Mouse (Mus musculus) heart, embryonic 16.5 days (tissue): ENCODE results near the gene Bcas1. TPM values are rescaled to one million over a fixed set of nuclear protein-coding genes. Genes with fewer than 3 reads are reported as not detected.
A peak's percentile ranks its signal among the peaks of the same experiment; 100 is the strongest.
"Not testable (repeated sequence)": the region's sequence is repeated elsewhere in the genome, so short reads cannot be mapped to it uniquely, and the experiment has no call there.

ENCODE experiments used
- ATAC-seq: fragments of 200-750 bp; cut with Nextera tagmentation; replicated peaks from 2 replicates; pipeline ENCODE4 v1.8.0; 2017; ENCODE audit warnings: moderate number of reproducible peaks; ENCODE audit not compliant: insufficient read depth, low FRiP score; ENCODE audit errors: extremely low read depth
- H3K27ac ChIP-seq: fragments of 300-500 bp; sonication (generic); 2 replicates; pipeline ENCODE4 v1.5.1; 2014; ENCODE audit warnings: mild to moderate bottlenecking, low read length, control low read depth, moderate library complexity
- H3K27me3 ChIP-seq: fragments of 300-500 bp; sonication (generic); 2 replicates; pipeline ENCODE4 v1.6.1; 2014; ENCODE audit warnings: low read length, mixed read lengths; ENCODE audit not compliant: control insufficient read depth, insufficient read depth
- H3K36me3 ChIP-seq: fragments of 300-500 bp; sonication (generic); 2 replicates; pipeline ENCODE4 v1.6.1; 2014; ENCODE audit not compliant: control insufficient read depth, insufficient read depth
- H3K4me1 ChIP-seq: fragments of 300-500 bp; sonication (generic); 2 replicates; pipeline ENCODE4 v1.6.1; 2014; ENCODE audit warnings: low read length, mixed read lengths; ENCODE audit not compliant: control insufficient read depth, insufficient read depth
- H3K4me2 ChIP-seq: fragments of 300-500 bp; sonication (generic); 2 replicates; pipeline ENCODE4 v1.6.1; 2014; ENCODE audit warnings: low read depth, mild to moderate bottlenecking, control low read depth, low read length
- H3K4me3 ChIP-seq: fragments of 300-500 bp; sonication (generic); 2 replicates; pipeline ENCODE4 v1.5.1; 2014; ENCODE audit warnings: mild to moderate bottlenecking, control low read depth, low read length
- H3K9ac ChIP-seq: fragments of 300-500 bp; sonication (generic); 2 replicates; pipeline ENCODE4 v1.6.1; 2014; ENCODE audit warnings: low read length, control low read depth
- H3K9me3 ChIP-seq: fragments of 300-500 bp; sonication (generic); replicated peaks from 2 replicates; pipeline ENCODE4 v1.6.1; 2016; ENCODE audit warnings: low read length; ENCODE audit not compliant: control insufficient read depth
- WGBS: fragments of 180-500 bp; shearing (Covaris S2); extraction: QIAGEN DNeasy Blood & Tissue Kit; methylation state at CpG from one replicate; pipeline ENCODE4 v1.1.7; 2014; 5-methylcytosine and 5-hydroxymethylcytosine counted together
- polyA plus RNA-seq: library from polyadenylated mRNA; unstranded; fragments of >200 nt; fragmentation: Nextera tagmentation; extraction: Ambion mirVana; gene quantifications from 2 replicates; pipeline ENCODE4 v1.2.1, GENCODE M21; 2015

Gene Bcas1
- polyA plus RNA-seq, 1 experiment from 2014 or later, result 0.58 TPM

DNA sequence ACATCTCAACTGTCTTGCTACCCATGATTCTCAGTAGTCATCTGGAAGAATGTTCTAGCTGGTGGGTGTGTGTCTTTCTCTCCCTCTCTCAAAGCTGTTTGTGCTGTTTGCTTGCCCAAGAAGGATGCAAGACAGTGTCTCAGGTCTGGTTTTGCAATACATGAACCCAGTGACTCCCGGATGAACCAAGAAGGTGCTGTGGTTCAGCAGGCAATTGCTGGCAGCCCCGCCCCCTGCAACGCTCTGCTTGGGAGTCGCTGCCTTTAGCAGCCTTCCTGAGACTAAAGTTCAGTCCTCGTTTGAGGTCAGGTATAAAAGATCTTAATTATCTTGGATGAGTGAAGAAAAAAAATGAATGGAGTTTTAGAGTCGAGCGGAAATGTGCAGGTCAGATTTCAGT is 34.0 kb upstream of the Bcas1 start:
- H3K27me3 ChIP-seq, result peaks cover 41% of the 10 kb centered on the region
- H3K4me3 ChIP-seq, result no peak overlapping the region
- no peaks in the 10 kb centered on the region for H3K9me3 ChIP-seq
- no peak overlapping the region for H3K9ac ChIP-seq
- H3K27ac ChIP-seq, result no peak overlapping the region
- 72% methylated on average over 7 of the region's 7 CpGs for WGBS
- ATAC-seq, result no peak
- no peak overlapping the region for H3K4me2 ChIP-seq
- H3K36me3 ChIP-seq, result no peaks in the 10 kb centered on the region
- H3K4me1 ChIP-seq, result no peaks in the 10 kb centered on the region

DNA sequence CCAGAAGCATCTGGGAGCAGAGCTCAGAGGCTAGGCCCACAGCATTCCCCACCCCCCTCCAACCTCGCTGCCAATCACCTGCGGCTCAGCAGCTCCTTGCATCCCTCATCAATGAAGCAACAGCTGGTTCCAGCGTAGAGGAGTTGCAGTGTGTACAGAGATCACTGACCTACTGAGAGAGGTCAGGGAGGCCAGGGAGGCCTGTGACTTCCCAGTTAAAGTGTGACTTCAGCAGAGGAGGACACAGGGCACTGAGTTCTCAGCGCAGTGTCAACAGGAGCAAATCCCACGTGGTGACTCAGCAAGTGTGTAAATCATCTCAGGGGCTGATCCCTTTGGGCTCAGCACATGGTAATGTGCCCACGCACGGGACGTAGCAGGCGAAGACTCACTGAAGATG is 32.2 kb upstream of the Bcas1 start:
- no peak for ATAC-seq
- 46% methylated on average over 9 of the region's 9 CpGs for WGBS
- Histone ChIP-seq H3K4me3 (no peak overlapping the region), H3K4me2 (no peak overlapping the region), H3K36me3 (no peaks in the 10 kb centered on the region), H3K9me3 (no peaks in the 10 kb centered on the region), H3K4me1 (no peaks in the 10 kb centered on the region), H3K27ac (no peak overlapping the region), H3K27me3 (peaks cover 44% of the 10 kb centered on the region), H3K9ac (no peak overlapping the region)

DNA sequence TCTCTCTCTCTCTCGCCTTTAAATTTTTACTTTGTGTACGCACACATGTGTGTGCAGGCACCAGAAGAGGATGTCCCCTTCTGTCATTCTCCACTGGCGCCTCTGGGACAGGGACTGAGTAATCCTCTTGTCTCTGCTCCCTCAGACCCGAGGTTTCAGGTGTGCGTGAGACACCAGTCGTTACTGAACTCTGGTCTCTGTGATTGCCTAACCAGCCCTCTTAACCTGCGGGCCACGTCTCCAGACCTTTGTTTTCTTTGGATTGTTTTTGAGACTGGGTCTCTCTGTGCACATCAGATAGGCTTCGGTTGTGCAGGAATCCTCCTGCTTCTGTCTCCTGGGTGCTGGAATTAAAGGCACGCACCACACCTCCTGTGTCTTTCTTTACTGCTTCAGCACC is 31.5 kb upstream of the Bcas1 start:
- Histone ChIP-seq H3K4me2 (no peak overlapping the region), H3K9me3 (no peaks in the 10 kb centered on the region), H3K27ac (no peak overlapping the region), H3K36me3 (no peaks in the 10 kb centered on the region), H3K4me3 (no peak overlapping the region), H3K4me1 (no peaks in the 10 kb centered on the region), H3K9ac (no peak overlapping the region), H3K27me3 (peaks cover 48% of the 10 kb centered on the region)
- 71% methylated on average over 10 of the region's 10 CpGs for WGBS
- no peak for ATAC-seq

DNA sequence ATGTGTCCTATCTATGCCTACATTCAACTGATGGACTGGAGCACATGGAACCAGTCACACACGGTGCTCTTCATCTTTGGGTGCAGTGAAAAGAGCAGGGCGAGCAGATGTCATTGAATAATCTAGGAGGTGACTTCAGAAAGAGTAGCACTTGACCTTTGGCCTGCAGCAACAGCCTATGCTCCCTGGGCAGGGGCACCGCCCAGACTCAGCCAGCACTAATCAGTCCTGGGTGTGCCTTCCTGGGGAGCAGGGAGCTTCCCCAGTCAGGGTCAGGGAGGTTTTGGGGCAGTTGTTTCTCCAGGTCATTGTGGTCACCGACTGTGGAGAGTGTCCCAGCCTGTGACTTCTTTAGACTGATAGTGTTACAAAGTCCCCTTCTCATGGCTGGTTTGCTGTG is 26.2 kb upstream of the Bcas1 start:
- H3K9ac ChIP-seq, H3K4me3 ChIP-seq, H3K36me3 ChIP-seq, H3K27ac ChIP-seq, H3K4me1 ChIP-seq, H3K4me2 ChIP-seq, ATAC-seq, H3K9me3 ChIP-seq: not testable (repeated sequence)
- WGBS, result 46% methylated on average over 3 of the region's 4 CpGs
- peaks cover 36% of the 10 kb centered on the region for H3K27me3 ChIP-seq

DNA sequence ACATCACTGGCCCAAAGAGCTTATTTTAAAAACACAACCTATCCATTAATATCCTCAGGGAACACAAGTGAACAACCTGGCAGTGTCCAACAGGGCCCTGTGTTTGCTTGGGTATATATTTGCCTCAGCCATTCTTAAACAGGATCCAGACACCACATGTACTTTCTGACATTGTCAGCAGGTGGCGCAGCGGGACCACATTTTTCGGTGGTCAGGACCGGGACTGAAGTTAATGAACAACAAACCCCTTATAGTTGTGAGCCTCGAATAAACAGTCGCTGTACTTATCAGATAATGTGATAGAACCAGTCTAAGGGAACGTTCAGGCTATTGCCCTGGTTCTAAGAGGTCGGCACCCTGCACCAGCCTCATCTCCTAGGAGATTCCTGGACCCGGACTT is 23.3 kb upstream of the Bcas1 start:
- Histone ChIP-seq H3K9ac (no peak overlapping the region; the same call in 1 of the 2 replicates), H3K4me2 (peak overlapping the region; percentile 40), H3K4me3 (no peak overlapping the region), H3K36me3 (no peaks in the 10 kb centered on the region), H3K27ac (no peak overlapping the region), H3K9me3 (no peaks in the 10 kb centered on the region), H3K4me1 (0 out of 2 replicates have a peak, but pooled peaks cover 3% of the 10 kb centered on the region), H3K27me3 (peaks cover 27% of the 10 kb centered on the region)
- 8% methylated on average over 9 of the region's 9 CpGs for WGBS
- ATAC-seq, result 0 out of 2 replicates have a peak, but pooled peaks have one; percentile 23

DNA sequence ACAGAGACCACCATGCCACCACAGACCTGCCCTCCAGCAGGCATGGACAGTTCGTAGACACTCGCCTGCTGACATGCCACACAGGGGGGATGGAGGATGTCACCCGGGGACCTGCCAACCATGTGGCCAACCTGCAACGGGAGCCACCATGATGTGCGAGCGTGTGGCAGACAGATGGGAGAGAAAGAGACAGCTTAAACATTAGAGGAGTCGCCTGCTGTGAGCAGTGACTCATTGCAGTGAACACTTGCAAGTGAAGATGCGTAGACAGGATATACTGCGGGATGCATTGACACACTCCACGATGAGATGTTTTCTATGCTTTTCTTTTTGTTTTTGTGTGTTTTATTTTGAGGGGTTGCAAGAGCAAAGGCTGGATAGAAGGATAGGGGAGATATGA is 20.0 kb upstream of the Bcas1 start:
- ATAC-seq, result no peak
- no peak overlapping the region for H3K27ac ChIP-seq
- H3K9ac ChIP-seq, result no peak overlapping the region
- H3K4me2 ChIP-seq, result no peak overlapping the region
- H3K9me3 ChIP-seq, result no peaks in the 10 kb centered on the region; the same call in 1 of the 2 replicates
- H3K36me3 ChIP-seq, result no peaks in the 10 kb centered on the region
- H3K27me3 ChIP-seq, result peaks cover 17% of the 10 kb centered on the region
- H3K4me3 ChIP-seq, result no peak overlapping the region
- WGBS, result 62% methylated on average over 10 of the region's 10 CpGs
- 0 out of 2 replicates have a peak, but pooled peaks cover 3% of the 10 kb centered on the region for H3K4me1 ChIP-seq

DNA sequence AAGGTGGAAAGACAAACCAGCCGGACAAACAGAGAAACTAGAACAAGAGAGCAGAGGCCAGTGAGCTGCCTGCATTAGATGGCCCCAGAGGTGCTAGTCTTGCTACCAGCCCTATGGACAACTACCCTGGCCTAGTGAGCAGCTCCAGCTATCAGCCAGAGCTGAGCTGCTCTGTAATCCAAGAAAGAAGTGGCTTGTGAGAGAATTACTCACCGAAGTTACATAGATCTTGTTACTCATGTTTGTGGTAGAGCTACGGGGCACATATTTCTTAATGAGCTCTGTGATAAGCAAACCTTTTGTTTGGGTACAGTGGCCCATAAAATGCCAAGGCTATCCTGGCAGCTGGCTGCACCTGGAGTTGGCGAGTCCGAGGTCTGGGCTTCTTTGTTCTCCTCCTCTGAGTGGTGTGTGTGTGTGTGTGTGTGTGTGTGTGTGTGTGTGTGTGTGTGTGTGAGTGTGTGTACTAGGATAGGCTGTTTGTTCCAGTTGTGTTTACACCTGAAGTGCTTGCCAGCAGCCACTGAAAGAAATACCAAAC is 19.3 kb upstream of the Bcas1 start:
- Histone ChIP-seq H3K36me3 (no peaks in the 10 kb centered on the region), H3K27me3 (peaks cover 11% of the 10 kb centered on the region), H3K9ac (no peak overlapping the region), H3K4me1 (0 out of 2 replicates have a peak, but pooled peaks cover 3% of the 10 kb centered on the region), H3K27ac (no peak overlapping the region), H3K4me2 (no peak overlapping the region), H3K9me3 (no peaks in the 10 kb centered on the region; the same call in 1 of the 2 replicates), H3K4me3 (no peak overlapping the region)
- 65% methylated on average over 5 of the region's 5 CpGs for whole genome bisulfite sequencing
- no peak for ATAC-seq

DNA sequence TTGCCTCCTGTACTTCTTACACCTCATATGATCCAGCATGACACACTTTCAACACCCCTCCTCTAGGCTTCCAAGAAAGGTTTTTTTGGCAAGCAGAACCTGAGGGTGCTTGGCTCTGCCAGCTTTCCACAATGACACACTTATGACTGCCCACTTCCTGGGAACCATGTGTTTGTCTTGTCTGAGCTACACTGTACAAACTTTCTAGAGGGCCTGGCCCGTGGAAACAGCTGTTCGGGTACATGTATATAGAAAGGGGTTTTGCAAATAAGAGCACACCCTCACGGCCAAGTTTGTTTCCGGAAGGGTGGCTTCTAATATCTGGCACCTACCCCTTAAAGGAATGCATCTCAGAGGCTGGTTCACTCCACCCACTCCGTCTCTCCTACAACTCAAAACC is 18.2 kb upstream of the Bcas1 start:
- H3K9ac ChIP-seq, result no peak overlapping the region
- 67% methylated on average over 5 of the region's 5 CpGs for WGBS
- H3K27me3 ChIP-seq, result peaks cover 8% of the 10 kb centered on the region
- H3K36me3 ChIP-seq, result no peaks in the 10 kb centered on the region
- no peaks in the 10 kb centered on the region for H3K4me1 ChIP-seq
- ATAC-seq, result no peak
- H3K4me3 ChIP-seq, result no peak overlapping the region
- no peaks in the 10 kb centered on the region; the same call in 1 of the 2 replicates for H3K9me3 ChIP-seq
- no peak overlapping the region for H3K4me2 ChIP-seq
- no peak overlapping the region for H3K27ac ChIP-seq

DNA sequence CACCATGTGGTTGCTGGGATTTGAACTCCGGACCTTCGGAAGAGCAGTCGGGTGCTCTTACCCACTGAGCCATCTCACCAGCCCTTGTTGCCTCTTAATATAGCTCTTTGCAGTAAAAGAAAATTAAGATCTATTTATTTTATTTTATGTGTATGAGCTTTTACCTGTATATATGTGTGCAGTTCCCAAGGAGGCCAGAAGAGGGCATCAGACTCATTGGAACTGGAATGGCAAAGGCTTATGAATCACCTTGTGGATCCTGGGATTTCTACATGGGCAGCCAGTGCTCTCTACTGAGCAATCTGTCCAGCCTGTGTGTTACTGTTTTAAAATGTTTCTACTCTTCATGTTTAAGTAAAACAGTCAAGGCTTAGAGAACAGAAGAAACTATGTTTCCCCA is 14.9 kb upstream of the Bcas1 start:
- Histone ChIP-seq H3K4me2 (no peak overlapping the region), H3K9ac (no peak overlapping the region), H3K36me3 (no peaks in the 10 kb centered on the region), H3K27ac (no peak overlapping the region), H3K4me1 (no peaks in the 10 kb centered on the region; the same call in 1 of the 2 replicates), H3K9me3 (no peaks in the 10 kb centered on the region; the same call in 1 of the 2 replicates), H3K27me3 (peaks cover 20% of the 10 kb centered on the region), H3K4me3 (no peak overlapping the region)
- no peak for ATAC-seq
- WGBS, result 64% methylated on average over 3 of the region's 3 CpGs
